Mouse (Mus musculus) heart, postnatal 25 days (tissue): ENCODE measurements around the gene Vwa8. TPM values are rescaled to one million over a fixed set of nuclear protein-coding genes. Genes with fewer than 3 reads are reported as not detected.

ENCODE experiments used
- DNase-seq: peaks from one replicate; pipeline ENCODE4 v3.0.0; 2022; ENCODE audit warnings: low spot score
- intact Hi-C: fragments of 180-260 bp; cut with DNase I; formaldehyde crosslinking; loops from one replicate; pipeline ENCODE4 v1.15.1; 2025
- total RNA-seq, 2 experiments: library from RNA; stranded (reverse); gene quantifications; 2 replicates each; pipeline ENCODE4 v1.2.3; 2021

Vwa8 gene
- total RNA-seq, 2 experiments from 2014 or later: 140 to 147 TPM

- intact Hi-C loops: no loop called here
- DNase-seq: no peak
These were observed 354.0 kb downstream of the Vwa8 start for GRCm38 (mm10) chr14:79202722-79203362.

GRCm38 (mm10) chr14:79203496-79204158 is 354.8 kb downstream of the Vwa8 start:
- intact Hi-C loops: no loop called here
- no peak for DNase-seq

GRCm38 (mm10) chr14:79204866-79205265 is 356.0 kb downstream of the Vwa8 start:
- no peak for DNase-seq
- intact Hi-C loops: no loop called here

- intact Hi-C loops: no loop called here
- DNase-seq: peak; percentile 58
These were observed 357.4 kb downstream of the Vwa8 start for GRCm38 (mm10) chr14:79206210-79206609.

- DNase-seq: no peak
- intact Hi-C loops: no loop called here
These were observed 359.6 kb downstream of the Vwa8 start for GRCm38 (mm10) chr14:79208468-79208867.

- intact Hi-C loops: no loop called here
These were observed 361.0 kb downstream of the Vwa8 start for GRCm38 (mm10) chr14:79209813-79210212.

GRCm38 (mm10) chr14:79212380-79212991 is 363.6 kb downstream of the Vwa8 start:
- DNase-seq: no peak
- intact Hi-C loops: no loop called here

More at GRCm38 (mm10) chr14:79209813-79210212, 361.0 kb downstream of the Vwa8 start:
- DNase-seq: no peak

- intact Hi-C loops: no loop called here
- no peak for DNase-seq
These were observed 365.3 kb downstream of the Vwa8 start for GRCm38 (mm10) chr14:79214129-79214528.

- intact Hi-C loops: no loop called here
- no peak for DNase-seq
These were observed 365.9 kb downstream of the Vwa8 start for GRCm38 (mm10) chr14:79214660-79215249.

GRCm38 (mm10) chr14:79216366-79216765 is 367.5 kb downstream of the Vwa8 start:
- DNase-seq: no peak
- intact Hi-C loops: no loop called here

- no peak for DNase-seq
These were observed 374.7 kb downstream of the Vwa8 start for GRCm38 (mm10) chr14:79223431-79224036.

GRCm38 (mm10) chr14:79225458-79225857 is 376.6 kb downstream of the Vwa8 start:
- intact Hi-C loops: loop anchor here (5.0 kb wide), 2 partner anchors 43 to 87 kb away; no protein-coding TSS in a partner anchor
- DNase-seq: no peak

More at GRCm38 (mm10) chr14:79223431-79224036, 374.7 kb downstream of the Vwa8 start:
- intact Hi-C loops: no loop called here

- DNase-seq: no peak
- intact Hi-C loops: loop anchor here (5.0 kb wide), 2 partner anchors 44 to 86 kb away; no protein-coding TSS in a partner anchor
These were observed 377.2 kb downstream of the Vwa8 start for GRCm38 (mm10) chr14:79226056-79226455.

GRCm38 (mm10) chr14:79226741-79227140 is 377.9 kb downstream of the Vwa8 start:
- no peak for DNase-seq
- intact Hi-C loops: loop anchor here (5.0 kb wide), 2 partner anchors 44 to 86 kb away; no protein-coding TSS in a partner anchor

- intact Hi-C loops: loop anchor here (2.0 to 5.0 kb wide), 3 partner anchors 41 to 84 kb away; no protein-coding TSS in a partner anchor
- DNase-seq: no peak
These were observed 379.1 kb downstream of the Vwa8 start for GRCm38 (mm10) chr14:79227955-79228354.

GRCm38 (mm10) chr14:79231677-79232076 is 382.8 kb downstream of the Vwa8 start:
- DNase-seq: no peak
- intact Hi-C loops: no loop called here

GRCm38 (mm10) chr14:79233697-79234096 is 384.8 kb downstream of the Vwa8 start:
- DNase-seq: no peak
- intact Hi-C loops: no loop called here

GRCm38 (mm10) chr14:79234513-79234912 is 385.7 kb downstream of the Vwa8 start:
- intact Hi-C loops: no loop called here
- DNase-seq: no peak

GRCm38 (mm10) chr14:79235157-79235556 is 386.3 kb downstream of the Vwa8 start:
- intact Hi-C loops: no loop called here
- no peak for DNase-seq

- no peak for DNase-seq
- intact Hi-C loops: no loop called here
These were observed 387.4 kb downstream of the Vwa8 start for GRCm38 (mm10) chr14:79236261-79236660.
